8 mouse cellular contexts compared by ENCODE assay signal in the genomic region with DNA sequence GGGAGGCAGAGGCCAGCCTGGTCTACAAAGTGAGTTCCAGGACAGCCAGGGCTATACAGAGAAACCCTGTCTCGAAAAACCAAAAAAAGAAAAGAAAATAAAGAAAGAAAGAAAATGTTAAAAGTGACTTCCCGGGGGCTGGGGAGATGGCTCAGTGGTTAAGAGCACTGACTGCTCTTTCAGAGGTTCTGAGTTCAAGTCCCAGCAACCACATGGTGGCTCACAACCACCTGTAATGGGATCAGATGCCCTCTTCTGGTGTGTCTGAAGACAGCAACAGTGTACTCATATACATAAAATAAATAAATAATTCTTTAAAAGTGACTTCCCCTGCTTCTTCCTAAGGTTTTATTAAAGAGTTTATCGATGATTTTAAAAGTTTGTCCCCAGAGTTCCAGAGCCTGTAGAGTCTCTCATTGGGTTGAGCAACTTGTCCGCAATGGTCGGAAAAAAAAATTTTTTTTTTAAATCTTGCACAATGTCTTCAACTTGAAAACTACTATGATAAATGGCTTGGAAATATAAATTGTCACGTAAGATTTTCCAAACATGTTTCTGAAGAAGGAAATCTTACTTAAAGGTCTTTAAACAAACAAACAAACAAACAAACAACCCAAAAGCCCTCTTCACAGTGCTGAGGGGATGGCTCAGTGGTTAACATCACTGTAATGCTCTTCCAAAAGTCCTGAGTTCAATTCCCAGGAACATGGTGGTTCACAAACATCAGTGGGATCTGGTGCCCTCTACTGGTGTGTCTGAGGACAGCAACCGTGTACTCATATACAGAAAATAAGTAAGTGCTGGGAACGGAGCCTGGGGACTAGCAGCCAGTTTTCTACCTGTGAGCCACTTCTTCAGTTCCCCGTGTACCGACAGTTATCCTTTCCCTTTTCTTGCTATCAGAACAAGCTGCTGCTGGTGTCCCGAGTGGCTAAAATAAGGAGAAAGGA. TPM values are rescaled to one million over a fixed set of nuclear protein-coding genes. Genes with fewer than 3 reads are reported as not detected.
A peak's percentile ranks its signal among the peaks of the same experiment; 100 is the strongest.
DNase-seq lines count a peak whose midpoint lies in the region; ATAC-seq and TF ChIP-seq lines count a peak whose summit lies in the region.

No protein-coding gene starts in this region.

- no peak for DNase-seq in layer of hippocampus, adult 2 months (ENCODE audit: low spot score in 2 of 2)
- DNase-seq in layer of hippocampus, adult 18-20 months (ENCODE audit: low spot score in 2 of 2) = no peak
- DNase-seq in R1 (ENCODE audit: low read depth, low spot score) = peak; percentile 48
- DNase-seq in kidney, postnatal 4 days = peak; percentile 7 to 14
- DNase-seq in left cerebral cortex, postnatal 4 days = no peak
- no peak for DNase-seq in frontal cortex, postnatal 14 days (ENCODE audit: low spot score in 2 of 2)

- no peaks in the 10 kb centered on the region for H3K27me3 ChIP-seq in forebrain, embryonic 12.5 days
- H3K27me3 ChIP-seq in myocyte (ENCODE audit: control insufficient read depth, insufficient read depth, insufficient read length) = no peaks in the 10 kb centered on the region

- no peak overlapping the region for H3K9ac ChIP-seq in forebrain, embryonic 12.5 days

- peak overlapping the region; percentile 46 for H3K4me2 ChIP-seq in forebrain, embryonic 12.5 days
- peak overlapping the region; percentile 86 for H3K4me2 ChIP-seq in myocyte (ENCODE audit: low read depth)

- no peaks in the 10 kb centered on the region for H3K9me3 ChIP-seq in forebrain, embryonic 12.5 days

- intact Hi-C loops in left cerebral cortex, postnatal 4 days (cut with DNase I) = no loop called here

- H3ac ChIP-seq in myocyte (ENCODE audit: control insufficient read depth, insufficient read length) = peak overlapping the region; percentile 30

- H3K79me2 ChIP-seq in myocyte (ENCODE audit: control insufficient read depth, insufficient read depth) = peaks cover 35% of the 10 kb centered on the region

- WGBS in forebrain, embryonic 12.5 days = 65% methylated on average over 11 of the region's 11 CpGs

- H3K27ac ChIP-seq in layer of hippocampus, adult 2 months = no peak overlapping the region
- H3K27ac ChIP-seq in forebrain, embryonic 12.5 days = peak overlapping the region; percentile 80; the same call in 1 of the 2 replicates

- peaks cover 11% of the 10 kb centered on the region for H3K4me1 ChIP-seq in forebrain, embryonic 12.5 days

- no peak for TF ChIP-seq POLR2A in myocyte (IDR thresholded peaks at IDR 0.05; ENCODE audit: insufficient read length, low read depth)

- H3K36me3 ChIP-seq in forebrain, embryonic 12.5 days (replicated peaks) = peaks cover 12% of the 10 kb centered on the region
- H3K36me3 ChIP-seq in myocyte (ENCODE audit: control insufficient read depth, insufficient read depth) = peaks cover 3% of the 10 kb centered on the region

- TF ChIP-seq CTCF in layer of hippocampus, adult 2 months (conservative IDR thresholded peaks at IDR 0.05) = peak; percentile 56

- peak overlapping the region; percentile 28 for H3K4me3 ChIP-seq in layer of hippocampus, adult 2 months
- peak overlapping the region; percentile 94 for H3K4me3 ChIP-seq in forebrain, embryonic 12.5 days (replicated peaks)
- H3K4me3 ChIP-seq in myocyte = peak overlapping the region; percentile 91

- no peak for ATAC-seq in forebrain, embryonic 12.5 days (ENCODE audit: low FRiP score)

TF ChIP-seq in myocyte, 11 proteins besides CTCF, POLR2A, EP300 and RAD21:
- no peak for TF ChIP-seq E2F4 (IDR thresholded peaks at IDR 0.05; ENCODE audit: insufficient read depth)
- TF ChIP-seq POLR2AphosphoS2 (IDR thresholded peaks at IDR 0.05; ENCODE audit: insufficient read length, low read depth) = no peak
- TF ChIP-seq MYOG (IDR thresholded peaks at IDR 0.05; ENCODE audit: control insufficient read depth in 1 of 3, insufficient read depth in 1 of 3, insufficient read length in 2 of 3, low read depth in 2 of 3) = no peak
- no peak for TF ChIP-seq TCF3 (IDR thresholded peaks at IDR 0.05; ENCODE audit: insufficient read length, low read depth)
- TF ChIP-seq MYOD1 (IDR thresholded peaks at IDR 0.05; ENCODE audit: control insufficient read depth in 1 of 3, insufficient read length in 2 of 3, low read depth in 2 of 3) = no peak
- TF ChIP-seq MAX (IDR thresholded peaks at IDR 0.05; ENCODE audit: low read depth) = no peak
- no peak for TF ChIP-seq TCF12 (IDR thresholded peaks at IDR 0.05; ENCODE audit: insufficient read depth, poor library complexity, severe bottlenecking)
- TF ChIP-seq SRF (IDR thresholded peaks at IDR 0.05; ENCODE audit: control insufficient read depth, insufficient read length, low read depth) = no peak

RNA-seq across cellular contexts. Expression of gene Rfwd3, which starts 0.8 kb away (rescaled TPM):
- 10 to 100 TPM; 20.3 to 21.5 TPM for total RNA-seq in layer of hippocampus, adult 2 months (2021)
- total RNA-seq in layer of hippocampus, adult 18-20 months (2021) = 10 to 100 TPM; 24.2 to 25.0 TPM
- polyA plus RNA-seq in forebrain, embryonic 12.5 days (2016; fragmentation: Nextera tagmentation; extraction: Ambion mirVana) = 76.5 and 78.3 TPM in 2 replicates
- polyA plus RNA-seq in myocyte (2012; fragmentation: generic; extraction: Trizol) = 9.0 TPM
- 10 to 100 TPM; 18.2 to 18.7 TPM for total RNA-seq in left cerebral cortex, postnatal 4 days (2021)

RNA-seq across cellular contexts. Expression of gene Mlkl, which starts 37.1 kb away (rescaled TPM):
- total RNA-seq in layer of hippocampus, adult 2 months (2021) = 1 to 10 TPM in 1 of 2 experiments, under 1 TPM in 1; 0.22 to 1.1 TPM
- under 1 TPM; 0.20 TPM for total RNA-seq in layer of hippocampus, adult 18-20 months (2021)
- polyA plus RNA-seq in forebrain, embryonic 12.5 days (2016; fragmentation: Nextera tagmentation; extraction: Ambion mirVana) = 0.45 TPM in 1 of 2 replicates, not detected in the other
- 14.5 TPM for polyA plus RNA-seq in myocyte (2012; fragmentation: generic; extraction: Trizol)
- under 1 TPM; 0.34 to 0.46 TPM for total RNA-seq in left cerebral cortex, postnatal 4 days (2021)

RNA-seq across cellular contexts. Expression of gene Glg1, which starts 41.9 kb away (rescaled TPM):
- total RNA-seq in layer of hippocampus, adult 2 months (2021) = 100 to 1,000 TPM; 141 to 142 TPM
- total RNA-seq in layer of hippocampus, adult 18-20 months (2021) = 100 to 1,000 TPM; 139 to 143 TPM
- 83.6 and 89.6 TPM in 2 replicates for polyA plus RNA-seq in forebrain, embryonic 12.5 days (2016; fragmentation: Nextera tagmentation; extraction: Ambion mirVana)
- 39.1 TPM for polyA plus RNA-seq in myocyte (2012; fragmentation: generic; extraction: Trizol)
- 100 to 1,000 TPM; 107 to 114 TPM for total RNA-seq in left cerebral cortex, postnatal 4 days (2021)

Comparison
In these comparisons a context has a peak if more than half of its experiments do, and no peak if none do; other contexts are left out.
1. DNase-seq: peak in R1 (single experiment) and kidney, postnatal 4 days (2 of 2); none in layer of hippocampus, adult 2 months (0 of 2), layer of hippocampus, adult 18-20 months (0 of 2), left cerebral cortex, postnatal 4 days (single experiment) and frontal cortex, postnatal 14 days (0 of 2).
2. H3K4me3 ChIP-seq: peak in every context shown above with its lines; median percentile 94 in forebrain, embryonic 12.5 days; 91 in myocyte; 28 in layer of hippocampus, adult 2 months.